ENCODE assay signal across 11 mouse cellular contexts in genomic region chr17:75349109-75349508, GRCm38 (mm10).
DNase-seq lines count a peak whose midpoint lies in the region; ATAC-seq and TF ChIP-seq lines count a peak whose summit lies in the region.
"Had no signal": no experiment of that assay in that cellular context is flagged by ENCODE, and none has a peak within 500 bp of the region (broad histone marks: within the 10 kb centered on the region; RNA-seq: fewer than 3 reads in every experiment).

No protein-coding gene starts in this region.

- no peak for TF ChIP-seq CTCF in gastrocnemius, adult 2 months (IDR thresholded peaks at IDR 0.05)
- TF ChIP-seq CTCF in midbrain, postnatal 0 days (IDR thresholded peaks at IDR 0.05), result no peak

- H3K9ac ChIP-seq in midbrain, postnatal 0 days (replicated peaks; ENCODE audit: low read length, poor library complexity, severe bottlenecking), result no peak overlapping the region
- H3K9ac ChIP-seq: heart, embryonic 13.5 days; stomach, embryonic 15.5 days had no signal

- no peaks in the 10 kb centered on the region for H3K27me3 ChIP-seq in midbrain, postnatal 0 days (ENCODE audit: insufficient read depth, low read length)
- H3K27me3 ChIP-seq: heart, embryonic 13.5 days; stomach, embryonic 15.5 days had no signal

- H3K4me3 ChIP-seq in gastrocnemius, adult 2 months, result peak overlapping the region; percentile 54
- no peak overlapping the region for H3K4me3 ChIP-seq in midbrain, postnatal 0 days (ENCODE audit: low read depth, low read length)
- H3K4me3 ChIP-seq: heart, embryonic 13.5 days; stomach, embryonic 15.5 days had no signal

- intact Hi-C loops in gastrocnemius, adult 2 months (cut with DNase I), result no loop called here

- peak; percentile 97 for ATAC-seq in frontal cortex, adult (ENCODE audit: low TSS enrichment)
- peak; percentile 86 for ATAC-seq in megakaryocyte, adult 5-6 weeks (ENCODE audit: poor library complexity, severe bottlenecking)
- ATAC-seq in midbrain, postnatal 0 days (ENCODE audit: low FRiP score), result no peak
- no peak for ATAC-seq in erythroblast, adult 5-6 weeks (replicated peaks; ENCODE audit: low FRiP score, poor library complexity, severe bottlenecking)

- no peaks in the 10 kb centered on the region for H3K36me3 ChIP-seq in midbrain, postnatal 0 days (ENCODE audit: insufficient read depth, low read length)

- no peak overlapping the region for H3K4me2 ChIP-seq in midbrain, postnatal 0 days (ENCODE audit: low read depth, low read length, poor library complexity, severe bottlenecking)
- H3K4me2 ChIP-seq: stomach, embryonic 15.5 days had no signal

- peak overlapping the region; percentile 43 for H3K27ac ChIP-seq in gastrocnemius, adult 2 months
- no peak overlapping the region for H3K27ac ChIP-seq in midbrain, postnatal 0 days (ENCODE audit: low read depth, low read length)
- H3K27ac ChIP-seq: heart, embryonic 13.5 days; stomach, embryonic 15.5 days had no signal

- 90% methylated on average over 8 of the region's 8 CpGs for WGBS in midbrain, postnatal 0 days

- peak; percentile 59 for DNase-seq in gastrocnemius, adult 2 months
- DNase-seq in gastrocnemius, postnatal 4 days (ENCODE audit: low spot score in 2 of 2), result no peak
- peak; percentile 53 to 56 for DNase-seq in layer of hippocampus, adult 8-10 months (ENCODE audit: low spot score in 2 of 2)
- DNase-seq in midbrain, postnatal 0 days (ENCODE audit: low spot score), result no peak
- no peak for DNase-seq in kidney, postnatal 36 days
- DNase-seq: kidney, postnatal 25 days had no signal

- H3K4me1 ChIP-seq in midbrain, postnatal 0 days (ENCODE audit: insufficient read depth, low read length), result no peaks in the 10 kb centered on the region
- H3K4me1 ChIP-seq: stomach, embryonic 15.5 days had no signal

- no peaks in the 10 kb centered on the region for H3K9me3 ChIP-seq in midbrain, postnatal 0 days (ENCODE audit: low read length)
- H3K9me3 ChIP-seq: stomach, embryonic 15.5 days had no signal

Comparison
In these comparisons a context has a peak if more than half of its experiments do, and no peak if none do; other contexts are left out.
1. DNase-seq: peak in gastrocnemius, adult 2 months (single experiment) and layer of hippocampus, adult 8-10 months (2 of 2); none in gastrocnemius, postnatal 4 days (0 of 2), midbrain, postnatal 0 days (single experiment) and kidney, postnatal 36 days (0 of 2).
2. ATAC-seq: peak in frontal cortex, adult (single experiment) and megakaryocyte, adult 5-6 weeks (single experiment); none in midbrain, postnatal 0 days (single experiment) and erythroblast, adult 5-6 weeks (single experiment).